Mouse (Mus musculus): ENCODE data around the gene Fcer1a.
"Not testable (repeated sequence)": the region's sequence is repeated elsewhere in the genome, so short reads cannot be mapped to it uniquely, and the experiment has no call there.

Gene Fcer1a

DNA sequence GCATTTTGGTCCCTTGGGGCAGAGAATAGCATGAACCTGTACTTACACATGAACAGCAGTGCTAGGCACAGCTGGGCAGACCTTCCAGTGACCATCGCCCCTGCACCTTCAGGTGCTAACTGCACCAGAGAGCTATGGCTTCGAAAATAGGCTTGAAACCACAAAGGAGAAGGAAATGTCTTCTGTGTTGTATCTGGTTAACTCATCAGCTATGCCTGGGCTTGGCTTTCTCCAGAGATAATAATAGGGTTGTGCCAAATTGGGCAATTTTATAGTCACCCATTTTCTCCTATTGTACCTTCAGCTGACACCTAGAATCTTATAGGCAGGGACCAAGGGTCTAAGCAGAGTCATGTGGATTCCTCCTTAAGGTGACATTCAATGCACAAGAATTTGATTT, at the start of gene Fcer1a:
Gene Fcer1a (minus strand): TSS at position 134 of the 400 bp plus-strand sequence.
- no peak for DNase-seq (ENCODE audit: low spot score)

- no peak for DNase-seq (ENCODE audit: low spot score)
These were observed 38.7 kb upstream of the Fcer1a start, which contains the start of gene Olfr418 for GRCm38 (mm10) chr1:173265701-173266100. TSS of gene Olfr418 (plus strand) at chr1:173266001.

GRCm38 (mm10) chr1:173249888-173250287, 22.9 kb upstream of the Fcer1a start:
- no peak for DNase-seq (ENCODE audit: low spot score)

DNA sequence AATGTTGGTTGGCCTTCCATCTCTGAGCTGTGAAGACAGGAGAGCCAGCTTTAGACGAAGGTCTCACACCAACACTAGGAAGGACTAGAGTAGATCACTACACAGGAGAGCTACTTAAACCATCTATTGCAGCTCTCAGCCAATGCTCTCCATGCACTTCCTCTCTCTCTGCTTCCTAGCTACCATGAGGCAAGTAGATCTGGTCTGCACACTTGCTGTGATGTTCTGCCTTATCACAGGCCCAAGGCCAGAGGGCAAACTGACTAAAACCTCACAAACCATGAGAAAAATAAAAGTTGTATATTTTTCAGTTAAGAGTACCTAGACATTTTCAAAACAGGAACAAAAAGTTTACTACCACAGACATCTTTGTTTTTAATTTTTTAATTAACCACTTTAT, 10.0 kb upstream of the Fcer1a start:
- DNase-seq (ENCODE audit: low spot score) = not testable (repeated sequence)

GRCm38 (mm10) chr1:173216481-173216880, 10.5 kb downstream of the Fcer1a start:
- no peak for DNase-seq (ENCODE audit: low spot score)

DNA sequence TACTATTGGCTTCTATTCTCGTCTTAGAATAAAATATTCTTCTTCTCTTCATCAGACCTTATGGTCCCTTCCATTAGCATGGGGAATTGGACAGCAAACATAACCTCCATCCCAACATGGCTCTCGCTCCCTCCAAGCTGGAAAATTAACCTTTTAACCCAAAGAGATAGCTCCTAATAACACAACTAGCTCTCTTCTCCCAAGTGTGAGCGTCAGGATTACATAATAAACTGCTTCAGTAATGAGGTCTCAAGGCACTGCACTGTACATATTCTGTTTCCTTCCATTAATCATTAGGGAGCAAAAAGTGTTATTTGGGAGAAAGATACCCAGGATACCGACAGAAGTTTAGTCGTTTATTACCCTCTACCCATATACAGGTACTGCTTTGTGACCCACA, 14.9 kb downstream of the Fcer1a start, which contains the start of gene Olfr1404:
Gene Olfr1404 (plus strand): TSS at position 301 of the 400 bp plus-strand sequence.
- DNase-seq (ENCODE audit: low spot score) = no peak

GRCm38 (mm10) chr1:173197508-173197907, 29.5 kb downstream of the Fcer1a start, which contains the start of gene Olfr218:
TSS of gene Olfr218 (plus strand) at chr1:173197808.
- DNase-seq (ENCODE audit: low spot score) = no peak

DNA sequence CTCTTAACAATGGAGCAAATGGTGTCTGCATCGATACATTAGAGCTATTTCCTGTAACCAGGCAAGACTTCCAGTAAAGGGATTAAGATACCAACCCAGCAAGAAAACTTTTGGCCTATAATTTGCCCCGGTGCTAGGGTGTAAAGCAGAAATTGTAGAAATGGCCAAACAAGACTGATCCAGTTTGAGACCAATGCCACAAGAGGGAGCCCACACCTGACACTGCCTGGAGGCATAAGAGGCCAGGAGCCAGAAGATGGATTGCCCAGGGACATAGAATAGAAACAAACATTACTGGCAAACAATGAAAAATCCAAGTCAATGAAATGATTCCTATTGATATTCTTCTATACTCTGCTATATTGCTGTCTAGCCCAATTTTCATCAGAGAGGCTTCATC, 30.7 kb downstream of the Fcer1a start:
- no peak for DNase-seq (ENCODE audit: low spot score)

GRCm38 (mm10) chr1:173192059-173192458, 35.0 kb downstream of the Fcer1a start:
- DNase-seq (ENCODE audit: low spot score) = no peak

DNA sequence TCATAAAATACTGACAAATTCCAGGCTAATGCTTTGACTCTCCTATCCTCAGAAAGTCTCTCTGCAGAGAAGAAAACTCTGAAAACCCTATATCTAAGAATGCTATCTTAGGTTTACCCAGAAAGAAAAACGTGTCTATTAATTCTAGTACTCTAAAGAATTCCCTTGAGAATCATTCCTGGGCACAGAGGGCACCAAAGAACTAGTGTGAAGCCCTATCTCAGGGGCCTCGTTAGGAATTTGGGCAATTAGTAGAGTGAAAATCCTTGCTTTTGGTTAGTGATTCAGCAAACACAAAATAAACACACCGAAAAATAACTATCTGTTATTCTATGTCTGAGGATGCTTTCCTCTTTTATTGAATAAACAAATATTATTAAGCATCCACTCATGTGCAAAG, 36.5 kb downstream of the Fcer1a start, which contains the start of gene Olfr1406:
Gene Olfr1406 (minus strand): TSS at position 101 of the 400 bp plus-strand sequence.
- DNase-seq (ENCODE audit: low spot score) = no peak

- no peak for DNase-seq (ENCODE audit: low spot score)
These were observed 52.7 kb downstream of the Fcer1a start for GRCm38 (mm10) chr1:173174154-173174842.
